Mouse (Mus musculus) olfactory bulb, adult 2 months (tissue): ENCODE results near the gene B3gat2. TPM values are rescaled to one million over a fixed set of nuclear protein-coding genes. Genes with fewer than 3 reads are reported as not detected.
A peak's percentile ranks its signal among the peaks of the same experiment; 100 is the strongest.

Experiments used
- H3K27ac ChIP-seq: fragments of 200-500 bp; 2 replicates; pipeline ENCODE4 v1.5.1; 2012; ENCODE audit warnings: low read depth, low read length; ENCODE audit not compliant: insufficient read depth
- H3K4me1 ChIP-seq: fragments of 200-500 bp; 2 replicates; pipeline ENCODE4 v1.6.1; 2012; ENCODE audit warnings: low read length; ENCODE audit not compliant: control insufficient read depth, insufficient read depth
- H3K4me3 ChIP-seq: fragments of 200-500 bp; 2 replicates; pipeline ENCODE4 v1.5.1; 2012; ENCODE audit warnings: mild to moderate bottlenecking, low read depth, low read length, moderate library complexity; ENCODE audit not compliant: insufficient read depth
- CTCF ChIP-seq: fragments of 200-500 bp; IDR thresholded peaks from 2 replicates; pipeline ENCODE4 v1.5.1; 2012; ENCODE audit warnings: low read depth, mild to moderate bottlenecking, low read length, moderate library complexity; ENCODE audit not compliant: insufficient read depth
- POLR2A ChIP-seq: fragments of 200-500 bp; IDR thresholded peaks from 2 replicates; pipeline ENCODE4 v1.6.1; 2012; ENCODE audit warnings: mild to moderate bottlenecking, low read depth, low read length, moderate library complexity; ENCODE audit not compliant: insufficient read depth
- WGBS: fragments of 180-500 bp; shearing (Covaris S2); methylation state at CpG from one replicate; pipeline ENCODE4 v1.1.7; 2018; 5-methylcytosine and 5-hydroxymethylcytosine counted together
- polyA plus RNA-seq: library from polyadenylated mRNA; stranded (reverse); fragments of >200 nt; gene quantifications from 2 replicates; pipeline ENCODE4 v1.2.4, GENCODE M21; 2012; ENCODE audit warnings: low replicate concordance; ENCODE audit not compliant: missing spikeins, insufficient read depth, insufficient read length

Gene B3gat2
- polyA plus RNA-seq, 1 experiment: not detected

- no peak for TF ChIP-seq CTCF
- no peak for TF ChIP-seq POLR2A
- peak overlapping the region; percentile 25; the same call in 1 of the 2 replicates for H3K27ac ChIP-seq
- H3K4me1 ChIP-seq: peaks cover 6% of the 10 kb centered on the region
- H3K4me3 ChIP-seq: no peak overlapping the region
- WGBS: 26% methylated on average over 10 of the region's 10 CpGs
Observed at GRCm38 (mm10) chr1:23846044-23846680, 84.6 kb downstream of the B3gat2 start.

- TF ChIP-seq CTCF: no peak
- TF ChIP-seq POLR2A: no peak
- Histone ChIP-seq H3K27ac (no peak overlapping the region), H3K4me3 (no peak overlapping the region), H3K4me1 (no peaks in the 10 kb centered on the region)
- 86% methylated on average over 3 of the region's 3 CpGs for WGBS
Observed at GRCm38 (mm10) chr1:23855623-23856022, 94.1 kb downstream of the B3gat2 start.

- no peak overlapping the region for H3K27ac ChIP-seq
- WGBS: 84% methylated on average over 2 of the region's 2 CpGs
- H3K4me1 ChIP-seq: 0 out of 2 replicates have a peak, but pooled peaks cover 5% of the 10 kb centered on the region
- TF ChIP-seq CTCF (no peak), POLR2A (no peak)
- no peak overlapping the region for H3K4me3 ChIP-seq
Observed at GRCm38 (mm10) chr1:23860944-23861343, 99.4 kb downstream of the B3gat2 start.

- H3K4me1 ChIP-seq: 0 out of 2 replicates have a peak, but pooled peaks cover 5% of the 10 kb centered on the region
- H3K27ac ChIP-seq: no peak overlapping the region
- 88% methylated on average over 7 of the region's 7 CpGs for WGBS
- no peak overlapping the region for H3K4me3 ChIP-seq
- TF ChIP-seq POLR2A: no peak
Observed at GRCm38 (mm10) chr1:23865566-23865965, 104.0 kb downstream of the B3gat2 start.

- H3K27ac ChIP-seq: no peak overlapping the region
- no peak overlapping the region for H3K4me3 ChIP-seq
- 37% methylated on average over 2 of the region's 2 CpGs for WGBS
- no peak for TF ChIP-seq CTCF
- TF ChIP-seq POLR2A: no peak
- H3K4me1 ChIP-seq: 0 out of 2 replicates have a peak, but pooled peaks cover 5% of the 10 kb centered on the region
Observed at GRCm38 (mm10) chr1:23867350-23867862, 105.9 kb downstream of the B3gat2 start.

- 94% methylated on average over 1 of the region's 1 CpGs for WGBS
- H3K27ac ChIP-seq: no peak overlapping the region
- no peak overlapping the region for H3K4me3 ChIP-seq
- no peaks in the 10 kb centered on the region for H3K4me1 ChIP-seq
- TF ChIP-seq CTCF (no peak), POLR2A (no peak)
Observed at GRCm38 (mm10) chr1:23872194-23872593, 110.6 kb downstream of the B3gat2 start.

- 0 out of 2 replicates have a peak, but pooled peaks cover 4% of the 10 kb centered on the region for H3K4me1 ChIP-seq
- H3K4me3 ChIP-seq: no peak overlapping the region
- TF ChIP-seq CTCF (no peak), POLR2A (no peak)
- no peak overlapping the region for H3K27ac ChIP-seq
- 84% methylated on average over 1 of the region's 1 CpGs for WGBS
Observed at GRCm38 (mm10) chr1:23882681-23883080, 121.1 kb downstream of the B3gat2 start.

GRCm38 (mm10) chr1:23884087-23884668 lies 122.6 kb downstream of the B3gat2 start:
- TF ChIP-seq CTCF: no peak
- no peak for TF ChIP-seq POLR2A
- Histone ChIP-seq H3K4me1 (0 out of 2 replicates have a peak, but pooled peaks cover 4% of the 10 kb centered on the region), H3K27ac (no peak overlapping the region), H3K4me3 (no peak overlapping the region)
- WGBS: 66% methylated on average over 2 of the region's 2 CpGs

GRCm38 (mm10) chr1:23884914-23885313 lies 123.4 kb downstream of the B3gat2 start:
- WGBS: 35% methylated on average over 7 of the region's 7 CpGs
- TF ChIP-seq CTCF: no peak
- no peak for TF ChIP-seq POLR2A
- H3K27ac ChIP-seq: no peak overlapping the region

More at GRCm38 (mm10) chr1:23884914-23885313, 123.4 kb downstream of the B3gat2 start:
- Histone ChIP-seq H3K4me1 (0 out of 2 replicates have a peak, but pooled peaks cover 4% of the 10 kb centered on the region), H3K4me3 (no peak overlapping the region)
